Mouse (Mus musculus) G1E (cell line): ENCODE measurements around the gene Desi1. TPM values are rescaled to one million over a fixed set of nuclear protein-coding genes. Genes with fewer than 3 reads are reported as not detected.

Experiments used
- ATAC-seq: 2 replicates; pipeline ENCODE4 v1.8.0; 2016; ENCODE audit warnings: mild to moderate bottlenecking; ENCODE audit not compliant: insufficient number of reproducible peaks, poor library complexity, low FRiP score, severe bottlenecking; ENCODE audit errors: extremely low read depth
- DNase-seq: peaks from one replicate; pipeline ENCODE4 v3.0.0; 2012; ENCODE audit warnings: low spot score
- H3K27me3 ChIP-seq: 2 replicates; pipeline ENCODE4 v1.6.1; 2012; ENCODE audit warnings: mild to moderate bottlenecking, low read length, inconsistent platforms; ENCODE audit not compliant: insufficient read depth
- H3K36me3 ChIP-seq: replicated peaks from 2 replicates; pipeline ENCODE3; 2012; ENCODE audit warnings: mild to moderate bottlenecking, inconsistent platforms
- H3K4me1 ChIP-seq: 2 replicates; pipeline ENCODE4 v1.6.1; 2012; ENCODE audit warnings: low read depth, low read length, inconsistent platforms, mixed read lengths; ENCODE audit not compliant: insufficient read depth
- H3K4me3 ChIP-seq: 2 replicates; pipeline ENCODE4 v1.5.1; 2012; ENCODE audit warnings: low read depth, mild to moderate bottlenecking, inconsistent platforms, low read length, moderate library complexity, mixed read lengths
- H3K9me3 ChIP-seq: replicated peaks from 2 replicates; pipeline ENCODE4 v1.6.1; 2012; ENCODE audit warnings: inconsistent platforms
- CTCF ChIP-seq: IDR thresholded peaks from 2 replicates; pipeline ENCODE4 v1.5.1; 2012; ENCODE audit warnings: low read depth, low read length, inconsistent platforms, mixed read lengths
- GATA1 ChIP-seq: IDR thresholded peaks from 2 replicates; pipeline ENCODE4 v1.6.1; 2012; ENCODE audit warnings: borderline replicate concordance, low read length, inconsistent platforms, mixed read lengths
- GATA2 ChIP-seq: IDR thresholded peaks from 2 replicates; pipeline ENCODE4 v1.6.1; 2012; ENCODE audit warnings: low read depth, low read length, inconsistent platforms, borderline replicate concordance
- POLR2AphosphoS5 ChIP-seq: IDR thresholded peaks from 2 replicates; pipeline ENCODE4 v1.6.1; 2012; ENCODE audit warnings: low read depth, low read length, inconsistent platforms; ENCODE audit not compliant: insufficient replicate concordance
- TAL1 ChIP-seq: conservative IDR thresholded peaks from 2 replicates; pipeline ENCODE4 v1.6.1; 2012; ENCODE audit warnings: low read depth, low read length, inconsistent platforms, mixed read lengths
- polyA plus RNA-seq: library from polyadenylated mRNA; stranded (reverse); fragments of >175 nt; gene quantifications from 2 replicates; pipeline ENCODE4 v1.2.3, GENCODE M21; 2012
- total RNA-seq, 2 experiments: library from RNA; stranded (forward) in 1 of 2; stranded (reverse) in 1 of 2; fragments of 200-1000 nt in 1 of 2; fragments of >200 nt in 1 of 2; fragmentation: Nextera tagmentation in 1 of 2; gene quantifications; 2 replicates each; pipeline ENCODE4 v1.2.3; 2014 to 2017

Gene Desi1
- total and polyA plus RNA-seq, 3 experiments, result 6.1 to 60.0 (median 38.2) TPM

DNA sequence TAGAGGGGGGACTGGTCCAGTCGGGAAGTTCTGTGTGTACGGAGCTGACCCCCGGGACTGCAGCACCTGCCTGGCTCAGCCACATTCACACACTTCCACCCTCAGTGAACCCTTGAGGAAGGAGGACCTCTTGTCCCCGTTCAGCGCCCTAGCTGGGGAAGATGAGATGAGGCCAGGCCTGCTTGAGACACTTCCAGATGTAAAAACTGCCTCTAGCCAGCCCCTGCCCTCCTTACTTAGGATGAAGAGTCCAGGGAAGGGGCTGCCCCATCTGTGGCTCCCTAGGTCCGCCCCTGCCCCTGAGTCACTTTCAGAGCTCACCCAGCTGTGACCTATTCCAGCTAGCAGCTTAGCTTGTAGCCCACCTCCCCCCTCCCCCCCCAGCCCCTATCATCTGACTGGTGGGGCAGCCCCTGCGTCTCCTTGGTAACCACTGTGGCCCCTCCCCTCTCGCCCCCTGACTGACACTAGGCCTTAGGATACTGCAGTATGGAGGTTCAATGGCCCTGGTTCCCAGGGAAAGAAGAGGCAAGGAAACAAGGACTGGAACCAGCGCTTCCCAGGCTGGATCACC is 90.4 kb downstream of the Desi1 start:
- Histone ChIP-seq H3K4me1 (peaks cover 27% of the 10 kb centered on the region), H3K9me3 (no peaks in the 10 kb centered on the region), H3K36me3 (no peaks in the 10 kb centered on the region), H3K4me3 (no peak overlapping the region), H3K27me3 (peaks cover 28% of the 10 kb centered on the region)
- no peak for TF ChIP-seq TAL1
- no peak for TF ChIP-seq POLR2AphosphoS5
- no peak for TF ChIP-seq GATA1
- no peak for TF ChIP-seq CTCF
- no peak for TF ChIP-seq GATA2
- DNase-seq (no peak), ATAC-seq (no peak)

Other genes starting within 250 kb of the Desi1 start
- gene Tef, start 231.4 kb downstream of the Desi1 start, total RNA-seq (2014; fragmentation: Nextera tagmentation), result 23.2 and 28.1 TPM in 2 replicates
- 61.5 and 61.7 TPM in 2 replicates for gene Tef, start 231.4 kb downstream of the Desi1 start, total RNA-seq (2017)
- 69.5 and 75.8 TPM in 2 replicates for gene Tef, start 231.4 kb downstream of the Desi1 start, polyA plus RNA-seq
- gene Tob2, start 175.1 kb downstream of the Desi1 start, total RNA-seq (2014; fragmentation: Nextera tagmentation), result 30.4 and 32.3 TPM in 2 replicates
- gene Tob2, start 175.1 kb downstream of the Desi1 start, total RNA-seq (2017), result 8.5 and 9.9 TPM in 2 replicates
- 35.4 and 37.5 TPM in 2 replicates for gene Tob2, start 175.1 kb downstream of the Desi1 start, polyA plus RNA-seq
- gene Phf5a, start 162.0 kb downstream of the Desi1 start, total RNA-seq (2014; fragmentation: Nextera tagmentation), result 79.6 and 81.9 TPM in 2 replicates
- 99.2 and 121 TPM in 2 replicates for gene Phf5a, start 162.0 kb downstream of the Desi1 start, total RNA-seq (2017)
- 8.0 and 10.3 TPM in 2 replicates for gene Phf5a, start 162.0 kb downstream of the Desi1 start, polyA plus RNA-seq
- gene Aco2, start 161.6 kb downstream of the Desi1 start, total RNA-seq (2014; fragmentation: Nextera tagmentation), result 152 and 177 TPM in 2 replicates
- 124 and 140 TPM in 2 replicates for gene Aco2, start 161.6 kb downstream of the Desi1 start, total RNA-seq (2017)
- gene Aco2, start 161.6 kb downstream of the Desi1 start, polyA plus RNA-seq, result 142 TPM in 2 replicates
- gene Polr3h, start 107.6 kb downstream of the Desi1 start, total RNA-seq (2014; fragmentation: Nextera tagmentation), result 6.8 and 8.4 TPM in 2 replicates
- gene Polr3h, start 107.6 kb downstream of the Desi1 start, total RNA-seq (2017), result 25.0 and 26.7 TPM in 2 replicates
- gene Polr3h, start 107.6 kb downstream of the Desi1 start, polyA plus RNA-seq, result 36.8 and 62.8 TPM in 2 replicates
- gene Csdc2, start 97.1 kb downstream of the Desi1 start, total RNA-seq (2014; fragmentation: Nextera tagmentation), result not detected in 2 replicates
- 0.17 TPM in 1 of 2 replicates, not detected in the other for gene Csdc2, start 97.1 kb downstream of the Desi1 start, total RNA-seq (2017)
- gene Csdc2, start 97.1 kb downstream of the Desi1 start, polyA plus RNA-seq, result not detected in 2 replicates
- 51.6 and 57.8 TPM in 2 replicates for gene Pmm1, start 72.9 kb downstream of the Desi1 start, total RNA-seq (2014; fragmentation: Nextera tagmentation)
- 35.9 and 42.9 TPM in 2 replicates for gene Pmm1, start 72.9 kb downstream of the Desi1 start, total RNA-seq (2017)
- 157 and 161 TPM in 2 replicates for gene Pmm1, start 72.9 kb downstream of the Desi1 start, polyA plus RNA-seq
- gene 1700029P11Rik, start 53.3 kb downstream of the Desi1 start, total RNA-seq (2014; fragmentation: Nextera tagmentation), result not detected in 2 replicates
- gene 1700029P11Rik, start 53.3 kb downstream of the Desi1 start, total RNA-seq (2017), result not detected in 2 replicates
- gene 1700029P11Rik, start 53.3 kb downstream of the Desi1 start, polyA plus RNA-seq, result not detected in 2 replicates
- gene Xrcc6, start 46.0 kb downstream of the Desi1 start, total RNA-seq (2014; fragmentation: Nextera tagmentation), result 49.8 and 50.1 TPM in 2 replicates
- 114 and 154 TPM in 2 replicates for gene Xrcc6, start 46.0 kb downstream of the Desi1 start, total RNA-seq (2017)
- 10.1 and 12.4 TPM in 2 replicates for gene Xrcc6, start 46.0 kb downstream of the Desi1 start, polyA plus RNA-seq
- 181 TPM in 2 replicates for gene Snu13, start 13.7 kb upstream of the Desi1 start, total RNA-seq (2014; fragmentation: Nextera tagmentation)
- gene Snu13, start 13.7 kb upstream of the Desi1 start, total RNA-seq (2017), result 269 and 279 TPM in 2 replicates
- gene Snu13, start 13.7 kb upstream of the Desi1 start, polyA plus RNA-seq, result 80.5 and 283 TPM in 2 replicates
- not detected in 2 replicates for gene 4930407I10Rik, start 25.3 kb upstream of the Desi1 start, total RNA-seq (2014; fragmentation: Nextera tagmentation)
- gene 4930407I10Rik, start 25.3 kb upstream of the Desi1 start, total RNA-seq (2017), result 0.16 TPM in 1 of 2 replicates, not detected in the other
- gene 4930407I10Rik, start 25.3 kb upstream of the Desi1 start, polyA plus RNA-seq, result not detected in 2 replicates
- gene Mei1, start 36.1 kb upstream of the Desi1 start, total RNA-seq (2014; fragmentation: Nextera tagmentation), result not detected in 2 replicates
- gene Mei1, start 36.1 kb upstream of the Desi1 start, total RNA-seq (2017), result 0.05 TPM in 1 of 2 replicates, not detected in the other
- not detected in 2 replicates for gene Mei1, start 36.1 kb upstream of the Desi1 start, polyA plus RNA-seq
- gene Ccdc134, start 94.1 kb upstream of the Desi1 start, total RNA-seq (2014; fragmentation: Nextera tagmentation), result 9.0 and 16.7 TPM in 2 replicates
- gene Ccdc134, start 94.1 kb upstream of the Desi1 start, total RNA-seq (2017), result 29.7 and 31.7 TPM in 2 replicates
- 5.5 and 13.9 TPM in 2 replicates for gene Ccdc134, start 94.1 kb upstream of the Desi1 start, polyA plus RNA-seq
- 97.6 and 164 TPM in 2 replicates for gene Srebf2, start 113.3 kb upstream of the Desi1 start, total RNA-seq (2014; fragmentation: Nextera tagmentation)
- 42.5 and 48.5 TPM in 2 replicates for gene Srebf2, start 113.3 kb upstream of the Desi1 start, total RNA-seq (2017)
- gene Srebf2, start 113.3 kb upstream of the Desi1 start, polyA plus RNA-seq, result 440 and 648 TPM in 2 replicates
- not detected in 2 replicates for gene Shisa8, start 179.0 kb upstream of the Desi1 start, total RNA-seq (2014; fragmentation: Nextera tagmentation)
- gene Shisa8, start 179.0 kb upstream of the Desi1 start, total RNA-seq (2017), result 0.05 TPM in 1 of 2 replicates, not detected in the other
- not detected in 2 replicates for gene Shisa8, start 179.0 kb upstream of the Desi1 start, polyA plus RNA-seq
- 1.6 and 2.4 TPM in 2 replicates for gene Tnfrsf13c, start 190.5 kb upstream of the Desi1 start, total RNA-seq (2014; fragmentation: Nextera tagmentation)
- gene Tnfrsf13c, start 190.5 kb upstream of the Desi1 start, total RNA-seq (2017), result 0.71 and 1.2 TPM in 2 replicates
- gene Tnfrsf13c, start 190.5 kb upstream of the Desi1 start, polyA plus RNA-seq, result 0.18 and 0.65 TPM in 2 replicates
- gene Cenpm, start 210.9 kb upstream of the Desi1 start, total RNA-seq (2014; fragmentation: Nextera tagmentation), result 70.7 and 84.1 TPM in 2 replicates
- gene Cenpm, start 210.9 kb upstream of the Desi1 start, total RNA-seq (2017), result 13.7 and 15.7 TPM in 2 replicates
- 103 and 105 TPM in 2 replicates for gene Cenpm, start 210.9 kb upstream of the Desi1 start, polyA plus RNA-seq
- gene 1500009C09Rik, start 218.5 kb upstream of the Desi1 start, total RNA-seq (2014; fragmentation: Nextera tagmentation), result not detected in 2 replicates
- gene 1500009C09Rik, start 218.5 kb upstream of the Desi1 start, total RNA-seq (2017), result not detected in 2 replicates
- gene 1500009C09Rik, start 218.5 kb upstream of the Desi1 start, polyA plus RNA-seq, result not detected in 2 replicates
- not detected in 2 replicates for gene Sept3, start 241.0 kb upstream of the Desi1 start, total RNA-seq (2014; fragmentation: Nextera tagmentation)
- 0.05 and 0.12 TPM in 2 replicates for gene Sept3, start 241.0 kb upstream of the Desi1 start, total RNA-seq (2017)
- gene Sept3, start 241.0 kb upstream of the Desi1 start, polyA plus RNA-seq, result not detected in 2 replicates